Mouse (Mus musculus): ENCODE measurements at regions not wholly inside any gene's neighbourhood (a gene's known extent, or its start where the extent isn't known, plus 50 kb on each side); places are given as distances from the start of the nearest gene placed in this dataset.
"Not testable (repeated sequence)": the region's sequence is repeated elsewhere in the genome, so short reads cannot be mapped to it uniquely, and the experiment has no call there.

DNA sequence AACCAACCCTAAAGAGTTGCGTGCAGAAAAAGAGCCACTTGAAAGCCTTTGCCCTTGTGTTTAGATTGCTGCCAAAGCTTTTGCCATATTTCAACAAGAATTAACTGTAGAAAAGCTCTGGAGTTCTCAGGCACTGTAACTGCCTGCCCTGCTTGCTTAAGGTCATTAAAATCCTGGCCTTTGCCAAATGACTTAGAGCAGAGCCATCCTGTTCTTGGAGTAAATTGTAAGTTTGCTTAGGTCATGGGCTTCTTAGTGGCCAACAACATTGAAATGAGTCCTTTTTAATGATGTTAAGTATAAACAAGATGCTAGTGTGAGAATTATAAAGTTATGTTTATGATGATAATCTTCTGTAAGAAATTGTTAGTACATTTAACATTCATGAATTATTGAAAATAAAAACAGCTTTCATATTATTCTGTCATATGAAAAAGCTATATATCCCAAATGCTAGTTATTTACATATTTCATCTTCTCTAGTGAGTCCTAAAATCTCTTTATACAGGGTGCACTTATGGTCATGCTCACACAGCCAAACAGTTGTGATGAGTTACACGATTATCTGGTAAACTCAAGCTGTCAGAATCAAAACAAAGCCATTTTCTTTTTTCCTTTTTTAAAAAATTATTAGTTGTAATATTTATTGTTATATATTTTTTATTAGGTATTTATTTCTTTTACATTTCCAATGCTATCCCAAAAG, 753.4 kb downstream of the Crisp4 start:
- H3K27ac ChIP-seq: no peak overlapping the region
- WGBS: 92% methylated on average over 2 of the region's 2 CpGs
- H3K4me2 ChIP-seq (ENCODE audit: low read depth, low read length): no peak overlapping the region
- no peak for TF ChIP-seq CTCF (IDR thresholded peaks at IDR 0.05; ENCODE audit: low read depth)
- no peak overlapping the region for H3K9ac ChIP-seq (replicated peaks; ENCODE audit: low read length)
- H3K9me3 ChIP-seq (ENCODE audit: low read length): no peaks in the 10 kb centered on the region
- ATAC-seq (no peak), DNase-seq (ENCODE audit: low spot score) (no peak)
- H3K4me3 ChIP-seq (ENCODE audit: low read length): no peak overlapping the region
- H3K27me3 ChIP-seq (ENCODE audit: insufficient read depth, low read length): no peaks in the 10 kb centered on the region
- no peaks in the 10 kb centered on the region for H3K36me3 ChIP-seq (ENCODE audit: insufficient read depth, low read length)
- no peaks in the 10 kb centered on the region for H3K4me1 ChIP-seq (ENCODE audit: insufficient read depth, low read length)

DNA sequence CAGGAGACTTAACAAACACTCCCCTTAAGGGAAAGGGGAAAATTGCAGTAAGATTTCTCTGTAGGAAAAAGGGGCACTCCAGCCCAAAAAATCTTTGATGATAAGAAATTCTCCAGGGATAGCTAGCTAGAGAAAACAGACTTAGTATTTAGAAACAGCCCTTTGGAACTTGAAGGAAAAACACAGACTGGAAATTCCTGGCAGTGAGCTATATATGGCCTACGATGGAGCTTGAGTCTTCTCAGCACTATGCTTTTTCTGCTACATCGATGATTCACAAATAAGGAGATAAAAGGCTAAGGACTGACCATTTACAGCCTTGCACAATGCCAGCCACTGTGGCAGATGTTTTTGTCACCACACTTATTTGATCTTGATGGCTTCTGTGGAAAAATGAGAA, 768.1 kb downstream of the Crisp4 start:
- Histone ChIP-seq H3K4me3 (ENCODE audit: low read length) (no peak overlapping the region), H3K9ac (replicated peaks; ENCODE audit: low read length) (no peak overlapping the region), H3K4me2 (ENCODE audit: low read depth, low read length) (no peak overlapping the region), H3K9me3 (ENCODE audit: low read length) (no peaks in the 10 kb centered on the region), H3K4me1 (ENCODE audit: insufficient read depth, low read length) (no peaks in the 10 kb centered on the region), H3K36me3 (ENCODE audit: insufficient read depth, low read length) (no peaks in the 10 kb centered on the region), H3K27ac (no peak overlapping the region), H3K27me3 (ENCODE audit: insufficient read depth, low read length) (no peaks in the 10 kb centered on the region)
- DNase-seq (ENCODE audit: low spot score) (no peak), ATAC-seq (no peak)
- TF ChIP-seq CTCF (IDR thresholded peaks at IDR 0.05; ENCODE audit: low read depth): no peak
- WGBS: 42% methylated on average over 2 of the region's 2 CpGs

DNA sequence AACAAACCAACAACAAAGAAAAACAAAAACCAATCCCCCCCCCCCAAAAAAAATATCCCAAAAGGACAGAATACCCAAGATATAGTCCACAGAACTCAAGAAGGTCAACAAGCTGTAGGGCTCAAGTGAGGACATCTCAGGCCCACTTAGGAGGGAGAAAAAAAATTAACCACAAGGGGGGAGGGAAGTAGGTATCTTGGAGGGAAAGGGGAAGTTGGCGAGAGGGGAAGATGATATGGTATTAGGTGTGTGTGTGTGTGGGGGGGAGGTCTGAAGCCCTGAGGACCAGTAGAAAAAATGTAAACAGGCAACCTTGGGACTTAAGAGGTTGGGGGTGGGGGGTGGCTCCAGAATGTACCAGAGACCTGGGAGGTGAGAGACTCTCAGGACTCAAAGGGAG, 797.4 kb downstream of the Crisp4 start:
- H3K4me2 ChIP-seq (ENCODE audit: low read depth, low read length): no peak overlapping the region
- no peak overlapping the region for H3K4me3 ChIP-seq (ENCODE audit: low read length)
- no peak overlapping the region for H3K9ac ChIP-seq (replicated peaks; ENCODE audit: low read length)
- H3K9me3 ChIP-seq (ENCODE audit: low read length): no peaks in the 10 kb centered on the region
- WGBS: 82% methylated on average over 1 of the region's 1 CpGs
- no peak overlapping the region for H3K27ac ChIP-seq
- no peaks in the 10 kb centered on the region for H3K27me3 ChIP-seq (ENCODE audit: insufficient read depth, low read length)
- ATAC-seq: no peak
- no peak for DNase-seq (ENCODE audit: low spot score)
- TF ChIP-seq CTCF (IDR thresholded peaks at IDR 0.05; ENCODE audit: low read depth): no peak
- no peaks in the 10 kb centered on the region for H3K4me1 ChIP-seq (ENCODE audit: insufficient read depth, low read length)
- H3K36me3 ChIP-seq (ENCODE audit: insufficient read depth, low read length): no peaks in the 10 kb centered on the region

DNA sequence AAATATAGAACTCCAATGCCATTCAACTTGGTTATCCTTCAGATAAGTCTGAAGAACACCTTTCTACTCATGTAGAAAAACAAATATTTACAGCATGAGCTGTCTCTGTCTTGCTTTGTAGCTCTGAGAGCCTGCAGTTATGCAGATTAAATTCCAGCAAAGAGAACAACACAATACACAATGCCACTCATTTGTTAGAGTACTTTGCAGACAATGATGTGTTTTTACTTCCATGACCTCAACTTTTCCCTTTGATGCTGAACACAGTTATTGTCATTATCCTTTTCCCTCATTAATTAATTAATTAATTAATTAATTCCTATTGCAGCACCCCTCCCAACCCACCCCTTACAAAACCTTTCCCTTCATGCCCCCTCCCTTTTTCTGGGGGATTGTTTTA, 807.9 kb downstream of the Crisp4 start:
- H3K4me3 ChIP-seq (ENCODE audit: low read length): no peak overlapping the region
- H3K9me3 ChIP-seq (ENCODE audit: low read length): no peaks in the 10 kb centered on the region
- H3K4me2 ChIP-seq (ENCODE audit: low read depth, low read length): no peak overlapping the region
- DNase-seq (ENCODE audit: low spot score) (no peak), ATAC-seq (no peak)
- H3K4me1 ChIP-seq (ENCODE audit: insufficient read depth, low read length): no peaks in the 10 kb centered on the region
- no peak overlapping the region for H3K9ac ChIP-seq (replicated peaks; ENCODE audit: low read length)
- no peak overlapping the region for H3K27ac ChIP-seq
- TF ChIP-seq CTCF (IDR thresholded peaks at IDR 0.05; ENCODE audit: low read depth): no peak
- H3K36me3 ChIP-seq (ENCODE audit: insufficient read depth, low read length): no peaks in the 10 kb centered on the region
- H3K27me3 ChIP-seq (ENCODE audit: insufficient read depth, low read length): no peaks in the 10 kb centered on the region

DNA sequence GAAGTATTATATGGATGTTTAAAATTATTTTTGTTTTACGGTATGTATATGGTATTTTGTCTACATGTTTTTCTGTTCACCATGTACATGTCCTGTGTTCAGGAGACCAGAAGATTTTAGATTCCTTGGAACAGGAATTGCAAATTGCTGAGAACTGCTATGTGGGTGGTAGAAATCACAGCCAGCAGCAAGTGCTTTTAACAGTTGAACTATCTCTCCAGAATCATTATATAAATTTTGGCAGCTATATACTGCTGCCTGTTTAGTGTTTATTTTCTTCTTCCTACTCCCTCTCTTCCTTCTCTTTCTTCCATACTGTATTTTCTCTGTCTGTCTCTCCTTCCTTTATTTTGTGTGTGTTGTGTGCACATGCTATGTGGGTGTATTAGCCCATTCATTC, 834.3 kb downstream of the Crisp4 start:
- 94% methylated on average over 1 of the region's 1 CpGs for WGBS
- not testable (repeated sequence) for H3K9me3 ChIP-seq (ENCODE audit: low read length)

DNA sequence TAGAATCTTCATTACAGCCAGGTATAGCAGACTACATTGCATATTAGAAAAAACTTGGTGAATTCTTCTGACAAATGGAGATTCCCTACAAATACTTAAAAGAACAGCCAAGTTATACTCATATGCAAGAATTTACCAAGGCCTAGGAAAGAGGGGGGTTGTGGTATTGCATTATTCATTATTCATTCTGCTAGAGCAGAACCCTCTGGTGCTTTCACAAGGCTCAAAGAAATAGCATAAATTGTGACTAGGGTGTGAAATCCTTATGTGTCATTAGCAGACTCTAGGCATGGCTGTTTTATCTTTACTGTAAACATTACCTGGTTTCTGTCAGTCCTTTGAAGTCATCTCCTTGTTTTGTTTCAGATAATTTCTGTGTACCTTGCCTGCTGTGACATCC, 835.8 kb downstream of the Crisp4 start:
- H3K4me3 ChIP-seq (ENCODE audit: low read length); H3K4me1 ChIP-seq (ENCODE audit: insufficient read depth, low read length); H3K27ac ChIP-seq; H3K27me3 ChIP-seq (ENCODE audit: insufficient read depth, low read length); ATAC-seq; DNase-seq (ENCODE audit: low spot score); H3K9ac ChIP-seq (replicated peaks; ENCODE audit: low read length); H3K4me2 ChIP-seq (ENCODE audit: low read depth, low read length); H3K9me3 ChIP-seq (ENCODE audit: low read length); H3K36me3 ChIP-seq (ENCODE audit: insufficient read depth, low read length): not testable (repeated sequence)

More for the DNA sequence above, 834.3 kb downstream of the Crisp4 start:
- H3K4me1 ChIP-seq (ENCODE audit: insufficient read depth, low read length); H3K36me3 ChIP-seq (ENCODE audit: insufficient read depth, low read length); H3K27ac ChIP-seq; H3K4me3 ChIP-seq (ENCODE audit: low read length); H3K27me3 ChIP-seq (ENCODE audit: insufficient read depth, low read length); ATAC-seq; DNase-seq (ENCODE audit: low spot score); H3K9ac ChIP-seq (replicated peaks; ENCODE audit: low read length); H3K4me2 ChIP-seq (ENCODE audit: low read depth, low read length): not testable (repeated sequence)
